Mouse (Mus musculus) forebrain, postnatal 0 days (tissue): ENCODE measurements around the gene Hmga1. TPM values are rescaled to one million over a fixed set of nuclear protein-coding genes. Genes with fewer than 3 reads are reported as not detected.

Experiments
- ATAC-seq: fragments of 200-750 bp; cut with Nextera tagmentation; 2 replicates; pipeline ENCODE4 v1.8.0; 2017; ENCODE audit warnings: mild to moderate bottlenecking, moderate library complexity
- DNase-seq: peaks from one replicate; pipeline ENCODE4 v3.0.0-alpha.2; 2015
- H3K27ac ChIP-seq: fragments of 300-500 bp; sonication (generic); 2 replicates; pipeline ENCODE4 v1.5.1; 2014; ENCODE audit warnings: low read depth, mild to moderate bottlenecking, antibody characterized with exemption, low read length, moderate library complexity, mixed read lengths
- H3K27me3 ChIP-seq: fragments of 300-500 bp; sonication (generic); 2 replicates; pipeline ENCODE4 v1.6.1; 2014; ENCODE audit warnings: mild to moderate bottlenecking, low read length, mixed read lengths; ENCODE audit not compliant: insufficient read depth
- H3K36me3 ChIP-seq: fragments of 300-500 bp; sonication (generic); 2 replicates; pipeline ENCODE4 v1.6.1; 2014; ENCODE audit warnings: mild to moderate bottlenecking, moderate library complexity; ENCODE audit not compliant: insufficient read depth
- H3K4me1 ChIP-seq: fragments of 300-500 bp; sonication (generic); 2 replicates; pipeline ENCODE4 v1.6.1; 2014; ENCODE audit warnings: antibody characterized with exemption; ENCODE audit not compliant: insufficient read depth
- H3K4me2 ChIP-seq: fragments of 300-500 bp; sonication (generic); 2 replicates; pipeline ENCODE4 v1.6.1; 2014; ENCODE audit warnings: low read depth, mild to moderate bottlenecking, moderate library complexity
- H3K4me3 ChIP-seq: fragments of 300-500 bp; sonication (generic); 2 replicates; pipeline ENCODE4 v1.5.1; 2014; ENCODE audit warnings: low read depth, low read length, mixed read lengths
- H3K9ac ChIP-seq: fragments of 300-500 bp; sonication (generic); 2 replicates; pipeline ENCODE4 v1.6.1; 2014; ENCODE audit warnings: mild to moderate bottlenecking
- H3K9me3 ChIP-seq: fragments of 300-500 bp; sonication (generic); 2 replicates; pipeline ENCODE4 v1.6.1; 2016; ENCODE audit warnings: low read length
- CTCF ChIP-seq: sonication (generic); IDR thresholded peaks from 2 replicates; pipeline ENCODE4 v1.5.1; 2016; ENCODE audit warnings: antibody characterized with exemption, control low read depth, low read depth
- WGBS: fragments of 180-500 bp; shearing (Covaris S2); extraction: QIAGEN DNeasy Blood & Tissue Kit; methylation state at CpG from one replicate; pipeline ENCODE4 v1.1.7; 2014; 5-methylcytosine and 5-hydroxymethylcytosine counted together
- polyA plus RNA-seq: library from polyadenylated mRNA; unstranded; fragments of >200 nt; fragmentation: Nextera tagmentation; extraction: Ambion mirVana; gene quantifications from 2 replicates; pipeline ENCODE4 v1.2.1, GENCODE M21; 2015
- total RNA-seq: library from RNA; depleted of rRNA; stranded (reverse); fragments of >200 nt; gene quantifications from 2 replicates; pipeline ENCODE4 v1.2.3, GENCODE M21; 2014

Hmga1 gene
- total and polyA plus RNA-seq, 2 experiments from 2014 or later = 99.1 to 122 TPM

GRCm38 (mm10) chr17:27574470-27575115 is 18.3 kb downstream of the Hmga1 start:
- WGBS = 70% methylated on average over 16 of the region's 16 CpGs
- Histone ChIP-seq H3K27ac (peak overlapping the region; percentile 54), H3K4me1 (no peaks in the 10 kb centered on the region), H3K27me3 (no peaks in the 10 kb centered on the region), H3K36me3 (peaks cover 18% of the 10 kb centered on the region), H3K4me3 (no peak overlapping the region), H3K9ac (no peak overlapping the region), H3K4me2 (no peak overlapping the region), H3K9me3 (no peaks in the 10 kb centered on the region)
- ATAC-seq (peak; percentile 81), DNase-seq (peak; percentile 81)
- TF ChIP-seq CTCF = no peak

- no peaks in the 10 kb centered on the region for H3K4me1 ChIP-seq
- no peak overlapping the region for H3K4me3 ChIP-seq
- H3K9me3 ChIP-seq = no peaks in the 10 kb centered on the region
- no peaks in the 10 kb centered on the region for H3K27me3 ChIP-seq
- peaks cover 22% of the 10 kb centered on the region for H3K36me3 ChIP-seq
- no peak overlapping the region for H3K4me2 ChIP-seq
- H3K9ac ChIP-seq = no peak overlapping the region
- no peak for TF ChIP-seq CTCF
- H3K27ac ChIP-seq = peak overlapping the region; percentile 54
- ATAC-seq (peak; percentile 40; the same call in 1 of the 2 replicates), DNase-seq (no peak)
- WGBS = 62% methylated on average over 10 of the region's 10 CpGs
Observed at GRCm38 (mm10) chr17:27575116-27575776, 18.9 kb downstream of the Hmga1 start.

GRCm38 (mm10) chr17:27576056-27576455 is 19.8 kb downstream of the Hmga1 start:
- TF ChIP-seq CTCF = no peak
- no peak overlapping the region for H3K4me3 ChIP-seq
- H3K4me1 ChIP-seq = no peaks in the 10 kb centered on the region
- no peaks in the 10 kb centered on the region for H3K9me3 ChIP-seq
- no peak overlapping the region for H3K9ac ChIP-seq
- no peaks in the 10 kb centered on the region for H3K27me3 ChIP-seq
- WGBS = 92% methylated on average over 7 of the region's 7 CpGs
- no peak for DNase-seq
- H3K4me2 ChIP-seq = no peak overlapping the region
- no peak for ATAC-seq
- no peak overlapping the region for H3K27ac ChIP-seq
- peaks cover 30% of the 10 kb centered on the region for H3K36me3 ChIP-seq

GRCm38 (mm10) chr17:27577468-27577867 is 21.2 kb downstream of the Hmga1 start:
- no peak overlapping the region for H3K9ac ChIP-seq
- H3K4me1 ChIP-seq = no peaks in the 10 kb centered on the region
- WGBS = 63% methylated on average over 6 of the region's 6 CpGs
- H3K36me3 ChIP-seq = peaks cover 43% of the 10 kb centered on the region
- H3K4me3 ChIP-seq = no peak overlapping the region
- no peak for DNase-seq
- H3K27ac ChIP-seq = peak overlapping the region; percentile 10; the same call in 1 of the 2 replicates
- 0 out of 2 replicates have a peak, but pooled peaks have one; percentile 7 for ATAC-seq
- no peaks in the 10 kb centered on the region for H3K9me3 ChIP-seq
- peak; percentile 50 for TF ChIP-seq CTCF
- no peak overlapping the region for H3K4me2 ChIP-seq
- H3K27me3 ChIP-seq = no peaks in the 10 kb centered on the region

- H3K4me1 ChIP-seq = no peaks in the 10 kb centered on the region
- TF ChIP-seq CTCF = no peak
- DNase-seq = no peak
- H3K36me3 ChIP-seq = peaks cover 51% of the 10 kb centered on the region
- H3K9ac ChIP-seq = no peak overlapping the region
- H3K27ac ChIP-seq = peak overlapping the region; percentile 6
- H3K27me3 ChIP-seq = no peaks in the 10 kb centered on the region
- no peak overlapping the region for H3K4me3 ChIP-seq
- WGBS = 69% methylated on average over 10 of the region's 10 CpGs
- H3K9me3 ChIP-seq = no peaks in the 10 kb centered on the region
- peak; percentile 42; the same call in 1 of the 2 replicates for ATAC-seq
- H3K4me2 ChIP-seq = no peak overlapping the region
Observed at GRCm38 (mm10) chr17:27578487-27578886, 22.2 kb downstream of the Hmga1 start.

- Histone ChIP-seq H3K36me3 (peaks cover 56% of the 10 kb centered on the region), H3K27ac (0 out of 2 replicates have a peak overlapping the region, but pooled peaks have one; percentile 47), H3K9ac (no peak overlapping the region), H3K4me3 (no peak overlapping the region), H3K9me3 (no peaks in the 10 kb centered on the region), H3K4me1 (no peaks in the 10 kb centered on the region), H3K4me2 (no peak overlapping the region), H3K27me3 (no peaks in the 10 kb centered on the region)
- DNase-seq (no peak), ATAC-seq (no peak)
- no peak for TF ChIP-seq CTCF
- WGBS = 63% methylated on average over 8 of the region's 8 CpGs
Observed at GRCm38 (mm10) chr17:27579816-27580215, 23.5 kb downstream of the Hmga1 start.

GRCm38 (mm10) chr17:27580392-27581068 is 24.2 kb downstream of the Hmga1 start:
- peaks cover 61% of the 10 kb centered on the region for H3K36me3 ChIP-seq
- TF ChIP-seq CTCF = no peak
- H3K4me1 ChIP-seq = no peaks in the 10 kb centered on the region
- no peak overlapping the region for H3K4me3 ChIP-seq
- 86% methylated on average over 20 of the region's 20 CpGs for WGBS
- H3K9me3 ChIP-seq = no peaks in the 10 kb centered on the region
- ATAC-seq (no peak), DNase-seq (no peak)
- H3K4me2 ChIP-seq = no peak overlapping the region
- H3K27ac ChIP-seq = no peak overlapping the region
- no peak overlapping the region for H3K9ac ChIP-seq
- H3K27me3 ChIP-seq = no peaks in the 10 kb centered on the region
